ENCODE assay signal across 27 mouse cellular contexts in the genomic region with DNA sequence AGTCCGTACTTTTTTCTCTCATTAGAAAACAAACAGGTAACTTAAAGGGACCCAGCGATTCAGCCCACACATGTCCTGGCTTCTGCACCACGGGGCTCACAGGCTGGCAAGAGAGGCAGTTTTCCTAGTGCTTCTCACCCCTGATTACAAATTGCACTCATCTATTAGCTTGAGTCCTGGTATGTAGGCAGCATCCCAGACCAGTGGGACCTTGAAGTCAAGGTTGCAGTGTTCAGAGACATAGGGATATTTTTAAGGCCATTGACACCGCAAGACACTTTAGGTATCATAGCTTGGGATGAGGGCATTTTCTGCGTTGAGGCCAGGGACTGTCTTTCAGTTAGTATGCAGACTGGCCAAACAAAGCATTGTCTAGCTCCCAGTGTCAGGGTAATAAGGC.
"Had no signal": no experiment of that assay in that cellular context is flagged by ENCODE, and none has a peak within 500 bp of the region (broad histone marks: within the 10 kb centered on the region; RNA-seq: fewer than 3 reads in every experiment).

No protein-coding gene starts in this region.

- H3K9me3 ChIP-seq: limb, embryonic 10.5 days; limb, embryonic 12.5 days; limb, embryonic 13.5 days; limb, embryonic 15.5 days; liver, embryonic 12.5 days; liver, embryonic 13.5 days; liver, embryonic 15.5 days; lung, embryonic 15.5 days; megakaryocyte, embryonic 14.5 days; midbrain, embryonic 10.5 days; midbrain, embryonic 12.5 days; midbrain, embryonic 13.5 days; midbrain, embryonic 15.5 days had no signal

- H3K27me3 ChIP-seq: limb, embryonic 12.5 days; limb, embryonic 13.5 days; limb, embryonic 15.5 days; liver, embryonic 12.5 days; liver, embryonic 13.5 days; liver, embryonic 15.5 days; lung, embryonic 15.5 days; megakaryocyte, embryonic 14.5 days; midbrain, embryonic 12.5 days; midbrain, embryonic 13.5 days; midbrain, embryonic 15.5 days had no signal

- DNase-seq: left cerebral cortex, postnatal 4 days; liver; liver, embryonic 13.5 days; liver, postnatal 0 days; lung, adult 18-20 months; lung, adult 2 months; lung, embryonic 14.5 days; lung, postnatal 10 days; lung, postnatal 14 days; lung, postnatal 36 days; lung, postnatal 4 days; midbrain, embryonic 14.5 days had no signal

- H3K4me3 ChIP-seq: limb, embryonic 10.5 days; limb, embryonic 12.5 days; limb, embryonic 13.5 days; limb, embryonic 15.5 days; liver, embryonic 12.5 days; liver, embryonic 13.5 days; liver, embryonic 15.5 days; lung, embryonic 15.5 days; megakaryocyte, embryonic 14.5 days; midbrain, embryonic 10.5 days; midbrain, embryonic 12.5 days; midbrain, embryonic 13.5 days; midbrain, embryonic 15.5 days; myocyte had no signal

- H3K27ac ChIP-seq: limb, embryonic 10.5 days; limb, embryonic 12.5 days; limb, embryonic 13.5 days; limb, embryonic 15.5 days; liver, embryonic 12.5 days; liver, embryonic 13.5 days; liver, embryonic 14.5 days; liver, embryonic 15.5 days; lung, embryonic 15.5 days; macrophage; midbrain, embryonic 10.5 days; midbrain, embryonic 12.5 days; midbrain, embryonic 13.5 days; midbrain, embryonic 15.5 days had no signal

- H3K4me1 ChIP-seq: limb, embryonic 10.5 days; limb, embryonic 12.5 days; limb, embryonic 13.5 days; limb, embryonic 15.5 days; liver, embryonic 12.5 days; liver, embryonic 13.5 days; liver, embryonic 15.5 days; lung, embryonic 15.5 days; midbrain, embryonic 10.5 days; midbrain, embryonic 12.5 days; midbrain, embryonic 13.5 days; midbrain, embryonic 15.5 days had no signal
